Mouse (Mus musculus): Measurements from ENCODE around the gene Nudt4.

- TF ChIP-seq CTCF (IDR thresholded peaks at IDR 0.05; ENCODE audit: low read depth, low read length) (no peak), POLR2A (IDR thresholded peaks at IDR 0.05; ENCODE audit: extremely low read depth, insufficient read depth, low read length) (no peak)
Measured at GRCm38 (mm10) chr10:95591257-95591656, 27.3 kb upstream of the Nudt4 start.
